Mouse (Mus musculus): ENCODE measurements around the gene Lap3.

DNA sequence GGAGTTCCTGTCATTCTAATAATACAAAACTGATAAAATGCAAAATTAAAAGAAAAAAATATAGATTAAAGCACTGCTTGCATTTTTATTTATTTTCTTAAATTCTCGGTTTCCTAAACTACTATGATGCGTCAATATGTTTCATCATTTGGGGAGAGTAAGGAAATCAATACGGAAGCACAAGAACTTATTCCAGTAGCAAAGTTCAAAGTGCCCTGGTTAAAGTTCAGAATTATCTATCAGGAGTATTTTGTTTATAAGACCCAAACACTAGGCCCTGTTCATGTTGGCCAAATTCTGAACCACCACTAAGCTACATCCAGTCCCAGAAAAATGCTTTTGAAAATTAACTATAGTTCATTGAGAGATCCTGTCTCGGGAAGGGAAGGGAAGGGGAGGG, 18.4 kb upstream of the Lap3 start:
- no peak for TF ChIP-seq CTCF (conservative IDR thresholded peaks at IDR 0.05 in 1 of 2, IDR thresholded peaks at IDR 0.05 in 1 of 2; ENCODE audit: low read depth in 2 of 2, low read length in 2 of 2)
- no peak for TF ChIP-seq TCF12 (IDR thresholded peaks at IDR 0.05; ENCODE audit: low read depth, low read length)
- TF ChIP-seq CHD1 (IDR thresholded peaks at IDR 0.05; ENCODE audit: low read depth, low read length): no peak
- TF ChIP-seq E2F4 (IDR thresholded peaks at IDR 0.05; ENCODE audit: insufficient replicate concordance, low read depth, low read length): no peak
- no peak for TF ChIP-seq TBP (conservative IDR thresholded peaks at IDR 0.05; ENCODE audit: low read depth, low read length)
- no peak for TF ChIP-seq ZNF384 (IDR thresholded peaks at IDR 0.05; ENCODE audit: low read depth, low read length)
- no peak for TF ChIP-seq POLR2A (IDR thresholded peaks at IDR 0.05; ENCODE audit: low read depth, low read length)
- no peak for TF ChIP-seq POLR2AphosphoS2 (IDR thresholded peaks at IDR 0.05; ENCODE audit: low read depth, low read length)
- TF ChIP-seq HCFC1 (IDR thresholded peaks at IDR 0.05; ENCODE audit: low read depth, low read length): no peak
- no peak for TF ChIP-seq ELF1 (IDR thresholded peaks at IDR 0.05; ENCODE audit: low read depth, low read length)
- no peak for TF ChIP-seq JUN (IDR thresholded peaks at IDR 0.05; ENCODE audit: insufficient read depth, low read depth, low read length)
- no peak for TF ChIP-seq PAX5 (IDR thresholded peaks at IDR 0.05; ENCODE audit: low read length)
- no peak for TF ChIP-seq MXI1 (IDR thresholded peaks at IDR 0.05; ENCODE audit: low read depth, low read length)

All from CH12.LX (cell line).